Mouse (Mus musculus): ENCODE data around the gene Zfp683. TPM values are rescaled to one million over a fixed set of nuclear protein-coding genes. Genes with fewer than 3 reads are reported as not detected.

Gene Zfp683
- polyA plus RNA-seq, 1 experiment from 2014 or later, result not detected

DNA sequence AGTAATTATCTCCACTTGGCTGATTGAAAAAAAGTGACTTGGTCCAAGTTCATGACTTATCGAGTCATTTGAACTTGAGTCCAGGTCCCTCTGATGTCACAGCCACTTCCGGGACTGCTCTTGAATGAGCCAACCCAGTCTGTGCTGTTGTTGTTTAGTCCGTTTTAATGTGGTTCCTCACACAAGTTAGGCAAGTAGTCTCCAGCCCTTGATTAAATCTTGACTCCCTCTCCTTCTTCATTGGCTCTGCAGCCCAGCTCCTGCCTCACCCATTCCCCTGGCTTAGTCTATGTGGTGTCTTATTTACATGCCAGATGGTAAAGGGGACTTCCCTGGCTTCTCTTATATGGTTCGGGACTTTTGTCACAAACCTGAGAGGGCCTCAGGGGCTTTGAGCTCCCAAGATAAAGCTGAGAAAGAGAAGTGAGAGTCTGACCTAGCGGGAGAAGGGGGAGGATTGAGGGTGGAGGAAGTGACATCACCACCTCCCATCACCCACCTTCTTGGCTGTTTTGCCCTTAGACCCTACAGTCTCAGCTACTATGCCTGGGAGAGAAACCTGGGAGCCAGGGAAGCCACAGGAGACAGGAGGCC, 43.5 kb downstream of the Zfp683 start:
- H3K9ac ChIP-seq, result no peak overlapping the region
- H3K27ac ChIP-seq, result no peak overlapping the region
- H3K4me1 ChIP-seq (replicated peaks), result no peaks in the 10 kb centered on the region
- no peak overlapping the region for H3K4me2 ChIP-seq (replicated peaks)
- 71% methylated on average over 5 of the region's 5 CpGs for WGBS
- no peak overlapping the region for H3K4me3 ChIP-seq (replicated peaks)
- ATAC-seq, result no peak
- no peaks in the 10 kb centered on the region for H3K27me3 ChIP-seq (replicated peaks)
- H3K9me3 ChIP-seq, result no peaks in the 10 kb centered on the region
- H3K36me3 ChIP-seq, result no peaks in the 10 kb centered on the region

DNA sequence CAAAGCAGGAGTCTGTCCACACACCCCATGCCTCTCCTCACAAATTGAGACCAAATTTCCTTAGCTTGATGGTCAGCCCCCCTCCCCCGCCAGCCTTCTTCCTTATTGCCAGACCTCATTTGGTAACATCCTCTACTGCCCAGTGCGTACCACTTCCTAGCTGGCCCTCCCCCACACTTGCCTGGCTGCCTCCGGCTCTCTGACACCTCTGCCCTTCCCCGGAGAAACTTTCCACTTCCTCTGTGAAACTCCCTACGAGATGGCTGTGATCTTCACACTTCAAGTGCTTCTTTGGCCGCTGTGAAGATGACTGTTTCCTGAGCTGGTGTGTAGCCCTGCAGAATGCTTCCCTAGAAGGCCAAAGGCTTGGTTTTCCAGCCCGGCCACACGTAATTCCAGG, 45.0 kb downstream of the Zfp683 start:
- no peak for ATAC-seq
- Histone ChIP-seq H3K27me3 (replicated peaks) (no peaks in the 10 kb centered on the region), H3K4me1 (replicated peaks) (no peaks in the 10 kb centered on the region; the same call in 1 of the 2 replicates), H3K36me3 (no peaks in the 10 kb centered on the region), H3K27ac (no peak overlapping the region), H3K4me2 (replicated peaks) (no peak overlapping the region), H3K9ac (no peak overlapping the region), H3K9me3 (no peaks in the 10 kb centered on the region), H3K4me3 (replicated peaks) (no peak overlapping the region)
- 45% methylated on average over 8 of the region's 8 CpGs for WGBS

DNA sequence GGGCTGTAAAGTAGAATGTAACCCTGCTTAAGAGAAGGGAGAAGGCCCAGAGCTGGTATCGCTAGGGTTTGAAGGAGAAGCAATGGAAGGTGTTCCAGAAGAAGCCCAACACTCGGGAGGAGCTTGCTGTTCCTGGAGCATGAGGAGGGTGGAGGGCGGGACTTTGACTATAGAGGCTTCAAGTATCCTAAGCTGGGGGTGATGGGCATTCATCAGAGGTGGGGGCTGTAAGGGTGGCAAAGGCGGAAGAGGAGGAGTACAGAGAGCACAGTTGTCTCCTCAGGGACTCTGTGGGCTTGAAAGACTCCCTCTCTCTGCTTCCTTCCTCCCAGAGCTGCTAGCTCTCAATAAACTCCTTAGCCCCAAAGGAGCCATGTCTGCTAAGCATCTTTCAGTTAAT, 46.6 kb downstream of the Zfp683 start:
- H3K9ac ChIP-seq, result no peak overlapping the region
- ATAC-seq, result no peak
- H3K4me2 ChIP-seq (replicated peaks), result no peak overlapping the region
- H3K4me1 ChIP-seq (replicated peaks), result no peaks in the 10 kb centered on the region; the same call in 1 of the 2 replicates
- WGBS, result 77% methylated on average over 4 of the region's 4 CpGs
- H3K27ac ChIP-seq, result no peak overlapping the region
- no peaks in the 10 kb centered on the region for H3K27me3 ChIP-seq (replicated peaks)
- no peaks in the 10 kb centered on the region for H3K9me3 ChIP-seq
- H3K4me3 ChIP-seq (replicated peaks), result no peak overlapping the region
- H3K36me3 ChIP-seq, result no peaks in the 10 kb centered on the region

DNA sequence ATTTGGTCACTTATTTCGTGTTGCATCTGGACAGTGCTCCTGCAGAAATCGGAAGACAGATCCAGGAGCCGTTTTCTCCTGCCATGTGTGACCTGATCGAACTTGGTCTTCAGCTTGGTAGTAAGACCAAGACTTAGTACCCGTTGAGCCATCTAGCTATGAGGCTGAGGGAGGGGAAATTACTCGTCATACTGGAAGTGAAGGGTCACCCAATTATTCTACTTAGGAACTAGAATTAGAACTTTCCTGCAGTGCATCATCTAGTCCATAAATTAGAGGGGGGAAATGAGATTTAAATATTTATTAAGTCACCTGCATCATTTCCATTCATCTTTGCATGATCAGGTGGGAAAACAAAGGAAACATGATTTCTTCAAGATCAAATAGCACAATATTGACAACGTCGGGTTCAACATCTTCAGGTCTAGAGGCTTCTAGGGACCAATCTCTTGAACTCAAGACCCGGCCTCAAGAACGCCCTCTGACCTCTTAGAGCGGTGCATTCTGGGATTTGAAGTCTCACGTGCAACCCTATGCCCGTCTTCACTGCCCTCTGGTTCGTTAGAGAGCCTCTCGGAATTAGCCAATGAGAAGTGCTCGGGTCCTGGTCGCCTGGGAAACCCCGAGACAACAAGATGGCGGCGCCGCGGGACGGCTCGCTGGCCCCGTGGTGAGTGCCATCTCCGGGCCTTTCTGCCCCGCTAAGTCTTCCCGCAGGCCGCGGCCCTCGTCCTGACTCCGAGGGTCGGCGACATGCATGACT, 48.5 kb downstream of the Zfp683 start, which contains the start of gene Ubxn11:
Ubxn11 (plus strand) TSS at position 592 of the 763 bp plus-strand sequence.
- Histone ChIP-seq H3K27me3 (replicated peaks) (no peaks in the 10 kb centered on the region), H3K27ac (no peak within 1 kb of the TSS), H3K36me3 (no peaks in the 10 kb centered on the region), H3K4me3 (replicated peaks) (peak within 1 kb of the TSS; percentile 61), H3K9ac (peak within 1 kb of the TSS; percentile 43), H3K9me3 (no peaks in the 10 kb centered on the region), H3K4me1 (replicated peaks) (no peaks in the 10 kb centered on the region; the same call in 1 of the 2 replicates), H3K4me2 (replicated peaks) (peak within 1 kb of the TSS; percentile 73)
- peak; percentile 98 for ATAC-seq
- 17% methylated on average over 34 of the region's 34 CpGs for WGBS

GRCm38 (mm10) chr4:134102742-134103119, 49.1 kb downstream of the Zfp683 start:
- no peaks in the 10 kb centered on the region for H3K36me3 ChIP-seq
- H3K9me3 ChIP-seq, result no peaks in the 10 kb centered on the region
- H3K4me3 ChIP-seq (replicated peaks), result peak overlapping the region; percentile 61
- H3K4me2 ChIP-seq (replicated peaks), result peak overlapping the region; percentile 73
- peak; percentile 76 for ATAC-seq
- whole genome bisulfite sequencing, result 6% methylated on average over 21 of the region's 21 CpGs
- no peaks in the 10 kb centered on the region; the same call in 1 of the 2 replicates for H3K4me1 ChIP-seq (replicated peaks)
- no peak overlapping the region for H3K27ac ChIP-seq
- H3K27me3 ChIP-seq (replicated peaks), result no peaks in the 10 kb centered on the region
- H3K9ac ChIP-seq, result peak overlapping the region; percentile 43

DNA sequence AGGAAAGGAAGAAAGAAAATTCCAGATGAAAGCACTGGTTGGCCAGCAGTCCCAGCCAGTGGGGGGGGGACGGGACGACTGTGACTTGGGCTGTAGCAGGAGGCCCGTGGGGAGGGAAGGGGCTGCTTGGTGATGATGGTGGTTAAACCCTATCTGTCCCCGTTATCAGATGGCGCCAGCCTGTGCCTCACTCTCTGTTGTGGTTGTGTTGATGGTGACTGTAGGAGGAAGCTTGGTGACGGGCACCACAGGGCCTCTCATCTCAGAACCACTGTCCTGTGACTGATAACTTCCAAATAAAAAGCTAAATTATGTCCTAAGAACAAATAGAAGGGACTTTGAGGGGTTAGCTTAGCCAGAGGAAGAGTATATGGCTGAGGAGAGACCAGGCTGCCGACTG, 52.5 kb downstream of the Zfp683 start:
- Histone ChIP-seq H3K9me3 (no peaks in the 10 kb centered on the region), H3K9ac (no peak overlapping the region), H3K4me3 (replicated peaks) (no peak overlapping the region), H3K27ac (no peak overlapping the region), H3K4me2 (replicated peaks) (no peak overlapping the region), H3K36me3 (no peaks in the 10 kb centered on the region), H3K27me3 (replicated peaks) (no peaks in the 10 kb centered on the region), H3K4me1 (replicated peaks) (peaks cover 10% of the 10 kb centered on the region; the same call in 1 of the 2 replicates)
- WGBS, result 68% methylated on average over 7 of the region's 7 CpGs
- ATAC-seq, result no peak

DNA sequence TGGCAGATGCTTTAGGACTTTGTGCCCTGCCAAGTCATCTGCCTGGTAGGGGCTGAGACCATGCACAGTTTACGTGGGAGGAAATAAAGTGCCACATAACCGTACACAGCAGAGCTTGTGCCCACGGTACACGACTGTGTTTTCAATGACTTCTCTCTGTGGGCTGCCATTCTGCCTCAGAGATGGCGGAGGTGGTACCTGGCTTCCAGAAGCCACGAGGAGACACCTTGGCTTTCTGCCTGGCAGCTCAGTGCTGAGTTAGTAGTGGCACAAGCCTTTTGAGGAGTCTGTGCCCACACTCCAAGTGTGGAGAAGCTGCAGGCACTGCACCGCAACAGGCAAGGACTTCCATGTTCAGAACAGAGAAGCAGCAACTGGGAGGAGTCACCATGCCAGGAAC, 54.1 kb downstream of the Zfp683 start:
- Histone ChIP-seq H3K9ac (no peak overlapping the region), H3K9me3 (no peaks in the 10 kb centered on the region), H3K4me2 (replicated peaks) (no peak overlapping the region), H3K27me3 (replicated peaks) (no peaks in the 10 kb centered on the region), H3K27ac (no peak overlapping the region), H3K36me3 (no peaks in the 10 kb centered on the region), H3K4me3 (replicated peaks) (no peak overlapping the region), H3K4me1 (replicated peaks) (peaks cover 15% of the 10 kb centered on the region; the same call in 1 of the 2 replicates)
- no peak for ATAC-seq
- 86% methylated on average over 7 of the region's 7 CpGs for WGBS

- Histone ChIP-seq H3K9ac (no peak overlapping the region), H3K36me3 (no peaks in the 10 kb centered on the region), H3K4me3 (replicated peaks) (no peak overlapping the region), H3K4me1 (replicated peaks) (peaks cover 16% of the 10 kb centered on the region), H3K27me3 (replicated peaks) (no peaks in the 10 kb centered on the region), H3K9me3 (no peaks in the 10 kb centered on the region), H3K4me2 (replicated peaks) (no peak overlapping the region), H3K27ac (no peak overlapping the region)
- no peak for ATAC-seq
- WGBS, result 29% methylated on average over 5 of the region's 5 CpGs
These were observed 54.6 kb downstream of the Zfp683 start for GRCm38 (mm10) chr4:134108196-134108595.

Other genes with a start within 250 kb of the Zfp683 start
- 124 and 133 TPM in 2 replicates for gene Rps6ka1, start 166.0 kb upstream of the Zfp683 start, polyA plus RNA-seq (2015; fragmentation: Nextera tagmentation; extraction: Ambion mirVana)
- gene Hmgn2, start 85.2 kb upstream of the Zfp683 start, polyA plus RNA-seq (2015; fragmentation: Nextera tagmentation; extraction: Ambion mirVana), result 1,763 and 2,086 TPM in 2 replicates
- 40.3 and 41.9 TPM in 2 replicates for gene Dhdds, start 52.9 kb upstream of the Zfp683 start, polyA plus RNA-seq (2015; fragmentation: Nextera tagmentation; extraction: Ambion mirVana)
- 0.05 and 0.10 TPM in 2 replicates for gene Lin28a, start 35.0 kb upstream of the Zfp683 start, polyA plus RNA-seq (2015; fragmentation: Nextera tagmentation; extraction: Ambion mirVana)
- gene Crybg2, start 7.0 kb downstream of the Zfp683 start, polyA plus RNA-seq (2015; fragmentation: Nextera tagmentation; extraction: Ambion mirVana), result 14.9 and 16.6 TPM in 2 replicates
- gene Cd52, start 41.2 kb downstream of the Zfp683 start, polyA plus RNA-seq (2015; fragmentation: Nextera tagmentation; extraction: Ambion mirVana), result 27.0 and 29.7 TPM in 2 replicates
- gene Ubxn11, start 48.7 kb downstream of the Zfp683 start, polyA plus RNA-seq (2015; fragmentation: Nextera tagmentation; extraction: Ambion mirVana), result 4.4 and 6.0 TPM in 2 replicates
- 362 and 375 TPM in 2 replicates for gene Sh3bgrl3, start 75.0 kb downstream of the Zfp683 start, polyA plus RNA-seq (2015; fragmentation: Nextera tagmentation; extraction: Ambion mirVana)
- gene Cep85, start 133.3 kb downstream of the Zfp683 start, polyA plus RNA-seq (2015; fragmentation: Nextera tagmentation; extraction: Ambion mirVana), result 90.0 and 91.6 TPM in 2 replicates
- gene Gm7534, start 149.2 kb downstream of the Zfp683 start, polyA plus RNA-seq (2015; fragmentation: Nextera tagmentation; extraction: Ambion mirVana), result not detected in 2 replicates
- gene Catsper4, start 173.5 kb downstream of the Zfp683 start, polyA plus RNA-seq (2015; fragmentation: Nextera tagmentation; extraction: Ambion mirVana), result 0.19 and 0.43 TPM in 2 replicates
- gene Cnksr1, start 184.6 kb downstream of the Zfp683 start, polyA plus RNA-seq (2015; fragmentation: Nextera tagmentation; extraction: Ambion mirVana), result 12.2 and 12.7 TPM in 2 replicates
- 0.23 and 0.34 TPM in 2 replicates for gene E130218I03Rik, start 189.8 kb downstream of the Zfp683 start, polyA plus RNA-seq (2015; fragmentation: Nextera tagmentation; extraction: Ambion mirVana)
- gene Zfp593, start 191.8 kb downstream of the Zfp683 start, polyA plus RNA-seq (2015; fragmentation: Nextera tagmentation; extraction: Ambion mirVana), result 16.4 and 16.7 TPM in 2 replicates
- gene Gm30191, start 193.1 kb downstream of the Zfp683 start, polyA plus RNA-seq (2015; fragmentation: Nextera tagmentation; extraction: Ambion mirVana), result not detected in 2 replicates
- 5.0 TPM in 2 replicates for gene Grrp1, start 200.3 kb downstream of the Zfp683 start, polyA plus RNA-seq (2015; fragmentation: Nextera tagmentation; extraction: Ambion mirVana)
- gene Pdik1l, start 234.1 kb downstream of the Zfp683 start, polyA plus RNA-seq (2015; fragmentation: Nextera tagmentation; extraction: Ambion mirVana), result 15.7 and 17.9 TPM in 2 replicates